Mouse (Mus musculus): ENCODE results near the gene Sulf2. TPM values are rescaled to one million over a fixed set of nuclear protein-coding genes. Genes with fewer than 3 reads are reported as not detected.

Sulf2 gene
- polyA plus RNA-seq, 1 experiment: 14.2 TPM

DNA sequence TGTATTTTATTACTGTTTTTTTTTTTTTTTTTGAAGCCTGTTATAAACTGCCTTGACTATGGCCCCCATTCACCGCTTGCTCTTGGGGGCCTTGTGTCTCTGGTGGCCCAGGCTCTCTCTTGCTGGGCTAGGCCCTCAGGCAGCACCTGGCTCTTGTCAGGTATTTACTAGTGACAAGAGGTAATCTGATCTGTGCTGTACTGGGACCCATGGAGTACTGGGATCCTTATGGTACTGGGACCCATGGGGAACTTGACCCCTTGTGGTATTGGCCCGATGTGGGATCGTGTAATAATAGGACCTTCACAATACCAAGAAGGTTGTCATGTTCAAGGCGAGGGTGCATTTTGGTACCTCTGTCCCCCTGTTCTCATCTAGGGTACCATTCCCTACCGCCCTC, 4.9 kb downstream of the Sulf2 start:
- TF ChIP-seq CTCF (IDR thresholded peaks at IDR 0.05; ENCODE audit: control insufficient read depth, insufficient read depth, insufficient replicate concordance, low read depth, low read length) (no peak), POLR2A (IDR thresholded peaks at IDR 0.05; ENCODE audit: control insufficient read depth, low read depth, low read length) (no peak)
- Histone ChIP-seq H3K4me3 (ENCODE audit: control insufficient read depth, low read depth, low read length) (no peak overlapping the region), H3K27me3 (ENCODE audit: control insufficient read depth, insufficient read depth, low read length) (no peaks in the 10 kb centered on the region; the same call in 1 of the 2 replicates), H3K27ac (ENCODE audit: control insufficient read depth, insufficient read depth, low read depth, low read length) (no peak overlapping the region), H3K4me1 (ENCODE audit: control insufficient read depth, insufficient read depth, low read length) (peaks cover 16% of the 10 kb centered on the region), H3K36me3 (ENCODE audit: control insufficient read depth, insufficient read depth, low read length) (no peaks in the 10 kb centered on the region)

DNA sequence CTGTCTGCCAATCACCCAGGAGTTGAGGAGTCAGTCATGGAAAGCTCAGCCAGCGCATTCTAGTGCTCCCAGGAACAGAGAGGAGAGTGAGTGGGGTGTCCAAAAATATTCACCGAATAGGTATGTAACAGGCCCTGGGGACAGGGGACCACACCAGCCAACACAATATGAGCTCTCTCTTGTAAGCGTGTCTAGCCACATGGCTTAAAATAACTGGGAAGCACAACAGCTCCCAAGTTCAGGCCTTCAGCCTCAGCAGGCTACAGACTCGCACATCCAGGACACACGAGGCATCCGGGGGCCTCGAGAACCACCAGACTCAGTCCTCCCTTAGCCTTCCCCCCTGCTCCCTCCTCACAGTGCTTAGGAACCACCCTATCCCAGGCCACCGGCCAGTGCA, 6.0 kb downstream of the Sulf2 start:
- no peak for TF ChIP-seq CTCF (IDR thresholded peaks at IDR 0.05; ENCODE audit: control insufficient read depth, insufficient read depth, insufficient replicate concordance, low read depth, low read length)
- TF ChIP-seq POLR2A (IDR thresholded peaks at IDR 0.05; ENCODE audit: control insufficient read depth, low read depth, low read length): no peak
- no peak overlapping the region for H3K27ac ChIP-seq (ENCODE audit: control insufficient read depth, insufficient read depth, low read depth, low read length)
- H3K4me3 ChIP-seq (ENCODE audit: control insufficient read depth, low read depth, low read length): no peak overlapping the region
- peaks cover 6% of the 10 kb centered on the region for H3K4me1 ChIP-seq (ENCODE audit: control insufficient read depth, insufficient read depth, low read length)
- H3K27me3 ChIP-seq (ENCODE audit: control insufficient read depth, insufficient read depth, low read length): no peaks in the 10 kb centered on the region; the same call in 1 of the 2 replicates
- H3K36me3 ChIP-seq (ENCODE audit: control insufficient read depth, insufficient read depth, low read length): no peaks in the 10 kb centered on the region

DNA sequence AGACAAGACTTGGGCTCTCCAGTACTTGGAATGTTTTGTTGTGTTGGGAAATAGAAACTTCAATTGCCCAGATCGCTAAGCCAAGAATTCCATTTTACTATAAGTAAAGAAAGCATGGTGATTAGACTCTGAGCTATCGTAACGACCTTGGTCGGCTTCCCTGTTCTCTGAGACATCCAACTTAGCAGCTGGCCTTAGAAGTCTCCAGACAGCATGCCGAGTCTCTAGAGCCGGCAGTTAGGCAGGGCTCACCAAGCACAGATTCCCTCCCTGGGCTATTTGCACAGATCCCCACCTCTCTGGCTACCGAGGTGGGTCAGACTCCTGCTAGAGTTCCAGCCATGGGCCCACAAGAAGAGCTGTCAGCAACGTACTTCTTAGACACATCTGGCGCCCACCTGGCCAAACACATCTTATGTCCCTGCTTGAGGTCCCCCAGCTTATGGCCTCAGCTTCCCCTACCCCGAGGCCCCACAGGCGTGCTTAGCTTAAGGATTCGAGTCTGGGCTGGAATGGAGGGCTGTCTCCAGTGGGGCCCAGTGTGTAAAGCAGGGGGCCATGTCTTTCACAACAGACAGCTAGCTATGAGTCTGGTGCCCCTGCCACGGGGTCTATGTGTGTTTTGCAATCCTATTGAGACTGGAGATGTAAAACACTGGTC, 6.7 kb downstream of the Sulf2 start:
- Histone ChIP-seq H3K27me3 (ENCODE audit: control insufficient read depth, insufficient read depth, low read length) (no peaks in the 10 kb centered on the region), H3K4me1 (ENCODE audit: control insufficient read depth, insufficient read depth, low read length) (no peaks in the 10 kb centered on the region; the same call in 1 of the 2 replicates), H3K36me3 (ENCODE audit: control insufficient read depth, insufficient read depth, low read length) (no peaks in the 10 kb centered on the region), H3K4me3 (ENCODE audit: control insufficient read depth, low read depth, low read length) (no peak overlapping the region), H3K27ac (ENCODE audit: control insufficient read depth, insufficient read depth, low read depth, low read length) (peak overlapping the region; percentile 50; the same call in 1 of the 2 replicates)
- TF ChIP-seq POLR2A (IDR thresholded peaks at IDR 0.05; ENCODE audit: control insufficient read depth, low read depth, low read length) (no peak), CTCF (IDR thresholded peaks at IDR 0.05; ENCODE audit: control insufficient read depth, insufficient read depth, insufficient replicate concordance, low read depth, low read length) (no peak)

DNA sequence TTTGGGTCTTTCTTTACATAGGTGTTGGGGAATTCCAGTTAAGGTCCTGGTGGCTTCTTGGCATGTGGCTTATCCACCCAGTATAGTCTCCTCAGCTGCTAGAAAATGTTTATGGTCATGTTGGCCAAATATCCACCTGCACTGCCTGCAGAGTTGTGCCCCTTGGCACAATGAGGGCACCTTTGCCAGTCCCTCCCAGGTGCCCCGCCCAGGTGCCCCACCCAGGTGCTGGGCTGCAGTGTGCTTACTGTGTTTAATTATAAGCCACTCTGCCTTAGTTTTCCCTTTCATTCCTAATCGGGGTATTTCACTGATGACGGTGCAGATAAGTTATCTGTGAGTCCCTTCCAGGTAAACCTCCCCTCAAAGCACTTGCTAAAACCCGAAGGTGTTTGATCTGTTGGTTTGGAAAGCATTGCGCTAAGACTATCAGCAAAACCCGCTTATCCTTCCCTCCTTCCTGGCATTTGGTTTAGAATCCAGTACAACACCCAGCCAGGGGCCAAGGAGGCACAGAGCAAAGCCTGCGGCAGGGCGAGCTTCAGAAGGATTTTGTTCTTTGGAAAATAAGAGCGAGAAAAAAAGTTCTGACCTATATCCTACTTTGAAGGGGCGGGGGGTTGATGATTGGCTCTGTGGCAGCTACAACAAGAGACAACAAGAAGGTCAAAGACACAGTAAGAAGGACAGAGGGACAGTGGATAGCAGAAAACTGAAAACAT, 7.4 kb downstream of the Sulf2 start:
- TF ChIP-seq POLR2A (IDR thresholded peaks at IDR 0.05; ENCODE audit: control insufficient read depth, low read depth, low read length) (no peak), CTCF (IDR thresholded peaks at IDR 0.05; ENCODE audit: control insufficient read depth, insufficient read depth, insufficient replicate concordance, low read depth, low read length) (no peak)
- H3K4me3 ChIP-seq (ENCODE audit: control insufficient read depth, low read depth, low read length): no peak overlapping the region
- H3K27ac ChIP-seq (ENCODE audit: control insufficient read depth, insufficient read depth, low read depth, low read length): 0 out of 2 replicates have a peak overlapping the region, but pooled peaks have one; percentile 16
- no peaks in the 10 kb centered on the region for H3K27me3 ChIP-seq (ENCODE audit: control insufficient read depth, insufficient read depth, low read length)
- peaks cover 2% of the 10 kb centered on the region for H3K4me1 ChIP-seq (ENCODE audit: control insufficient read depth, insufficient read depth, low read length)
- H3K36me3 ChIP-seq (ENCODE audit: control insufficient read depth, insufficient read depth, low read length): no peaks in the 10 kb centered on the region

DNA sequence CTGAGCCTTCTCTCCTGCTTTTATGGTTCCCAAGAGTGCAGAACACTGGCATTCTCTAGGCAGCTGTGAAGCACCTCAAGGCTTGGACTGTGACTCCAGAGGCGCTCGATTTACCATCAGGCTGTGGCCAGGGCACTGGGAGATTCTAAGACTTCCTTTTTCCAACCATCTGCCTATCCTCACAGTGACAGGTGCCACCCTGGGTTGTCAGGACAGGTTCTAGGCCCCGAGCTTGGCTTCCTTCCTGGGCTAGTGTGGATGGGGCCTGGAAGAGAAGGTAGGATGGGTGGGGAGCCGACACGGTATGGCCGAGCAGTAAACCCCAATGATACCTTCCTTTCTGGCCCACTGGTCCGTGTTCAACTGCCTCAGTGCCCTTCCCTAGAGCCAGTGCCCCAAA, 9.0 kb downstream of the Sulf2 start:
- Histone ChIP-seq H3K4me3 (ENCODE audit: control insufficient read depth, low read depth, low read length) (no peak overlapping the region), H3K27ac (ENCODE audit: control insufficient read depth, insufficient read depth, low read depth, low read length) (no peak overlapping the region), H3K4me1 (ENCODE audit: control insufficient read depth, insufficient read depth, low read length) (peaks cover 4% of the 10 kb centered on the region), H3K27me3 (ENCODE audit: control insufficient read depth, insufficient read depth, low read length) (no peaks in the 10 kb centered on the region), H3K36me3 (ENCODE audit: control insufficient read depth, insufficient read depth, low read length) (no peaks in the 10 kb centered on the region)
- no peak for TF ChIP-seq CTCF (IDR thresholded peaks at IDR 0.05; ENCODE audit: control insufficient read depth, insufficient read depth, insufficient replicate concordance, low read depth, low read length)
- no peak for TF ChIP-seq POLR2A (IDR thresholded peaks at IDR 0.05; ENCODE audit: control insufficient read depth, low read depth, low read length)

DNA sequence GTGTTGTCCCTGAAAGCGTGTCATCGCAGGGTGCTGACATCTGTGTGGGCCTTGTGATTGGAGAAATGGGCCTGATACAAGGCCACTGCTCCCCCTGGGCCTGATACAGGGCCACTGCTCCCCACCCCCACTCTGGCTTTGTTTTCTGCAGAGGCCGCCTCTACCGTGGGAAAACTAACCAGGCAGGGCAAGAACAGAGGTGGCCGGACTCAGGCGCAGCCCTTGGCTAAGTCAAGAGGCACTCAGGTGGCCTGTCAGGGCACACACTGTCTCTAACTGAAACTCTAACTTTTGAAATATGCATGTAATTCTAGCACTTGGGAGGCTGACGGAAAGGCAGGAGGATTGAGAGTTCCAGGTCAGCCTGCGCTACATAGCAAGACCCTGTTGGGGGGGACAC, 10.4 kb downstream of the Sulf2 start:
- H3K36me3 ChIP-seq (ENCODE audit: control insufficient read depth, insufficient read depth, low read length): no peaks in the 10 kb centered on the region
- peaks cover 7% of the 10 kb centered on the region for H3K4me1 ChIP-seq (ENCODE audit: control insufficient read depth, insufficient read depth, low read length)
- TF ChIP-seq CTCF (IDR thresholded peaks at IDR 0.05; ENCODE audit: control insufficient read depth, insufficient read depth, insufficient replicate concordance, low read depth, low read length) (no peak), POLR2A (IDR thresholded peaks at IDR 0.05; ENCODE audit: control insufficient read depth, low read depth, low read length) (no peak)
- H3K27me3 ChIP-seq (ENCODE audit: control insufficient read depth, insufficient read depth, low read length): no peaks in the 10 kb centered on the region
- no peak overlapping the region for H3K27ac ChIP-seq (ENCODE audit: control insufficient read depth, insufficient read depth, low read depth, low read length)
- H3K4me3 ChIP-seq (ENCODE audit: control insufficient read depth, low read depth, low read length): no peak overlapping the region

DNA sequence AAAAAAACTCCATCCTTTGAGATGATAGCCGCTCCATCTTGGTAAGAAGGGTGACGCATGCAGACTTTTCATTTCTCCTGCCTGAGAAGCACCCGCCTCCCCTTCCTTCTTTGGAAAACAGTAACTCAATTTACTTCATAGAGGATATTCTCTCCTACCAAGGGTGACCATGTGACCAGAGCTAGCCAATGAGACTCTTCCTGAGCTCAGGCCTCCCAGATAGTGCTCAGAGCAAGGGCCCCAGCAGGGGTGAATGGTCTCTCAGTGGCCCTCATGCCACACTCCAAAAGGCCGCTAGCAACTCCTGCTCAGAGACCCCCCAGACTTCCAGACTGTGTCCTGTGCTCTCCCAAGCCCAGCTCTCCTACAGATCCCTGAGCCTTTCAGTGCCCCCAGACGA, 11.6 kb downstream of the Sulf2 start:
- peaks cover 10% of the 10 kb centered on the region for H3K4me1 ChIP-seq (ENCODE audit: control insufficient read depth, insufficient read depth, low read length)
- H3K36me3 ChIP-seq (ENCODE audit: control insufficient read depth, insufficient read depth, low read length): no peaks in the 10 kb centered on the region
- H3K4me3 ChIP-seq (ENCODE audit: control insufficient read depth, low read depth, low read length): no peak overlapping the region
- H3K27ac ChIP-seq (ENCODE audit: control insufficient read depth, insufficient read depth, low read depth, low read length): no peak overlapping the region
- TF ChIP-seq POLR2A (IDR thresholded peaks at IDR 0.05; ENCODE audit: control insufficient read depth, low read depth, low read length) (no peak), CTCF (IDR thresholded peaks at IDR 0.05; ENCODE audit: control insufficient read depth, insufficient read depth, insufficient replicate concordance, low read depth, low read length) (no peak)
- no peaks in the 10 kb centered on the region for H3K27me3 ChIP-seq (ENCODE audit: control insufficient read depth, insufficient read depth, low read length)
